Mouse (Mus musculus) megakaryocyte, embryonic 14.5 days (primary cell): ENCODE results near the gene Wdfy3.

Source experiments
- FLI1 ChIP-seq: IDR thresholded peaks from 2 replicates; pipeline ENCODE4 v1.6.1; 2012; ENCODE audit warnings: low read length, inconsistent platforms, mixed read lengths
- GATA1 ChIP-seq: IDR thresholded peaks from 3 replicates; pipeline ENCODE4 v1.6.1; 2012; ENCODE audit warnings: mixed read lengths, low read length, inconsistent platforms, borderline replicate concordance

DNA sequence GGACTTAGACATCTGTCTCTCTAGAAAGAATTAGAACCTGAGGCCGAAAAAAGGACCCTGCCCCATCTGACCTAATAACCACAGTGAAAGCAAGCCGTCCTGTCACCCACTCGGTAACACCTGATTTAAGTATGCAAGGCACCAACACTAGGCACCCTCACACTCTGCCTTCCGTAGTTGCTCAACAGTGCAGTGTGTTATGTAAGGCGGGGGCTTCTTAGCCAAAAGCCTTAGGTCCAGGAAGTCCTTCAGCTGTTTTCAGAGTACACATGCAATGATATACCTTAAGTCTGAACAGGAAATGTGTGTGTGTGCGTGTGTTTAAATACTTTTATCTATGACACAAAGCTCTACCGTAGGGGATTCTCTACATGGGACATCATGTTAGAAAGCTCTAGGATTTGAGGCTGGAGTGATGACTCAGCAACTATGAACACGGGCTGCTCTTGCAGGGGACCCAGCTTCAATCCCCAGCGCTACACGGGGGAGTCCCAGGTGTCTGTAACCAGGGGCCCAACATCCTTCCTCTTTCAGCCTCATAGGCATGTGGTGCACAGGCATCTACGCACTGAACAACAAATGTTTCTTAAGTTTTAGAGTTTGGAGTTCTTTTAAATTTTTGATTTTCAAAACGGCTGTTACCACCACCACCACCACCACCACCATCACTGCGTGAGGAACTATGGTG is 131.7 kb downstream of the Wdfy3 start:
- TF ChIP-seq GATA1: no peak
- TF ChIP-seq FLI1: no peak
